Mouse (Mus musculus): Measurements from ENCODE around the gene Slc1a6.
"Not testable (repeated sequence)": the region's sequence is repeated elsewhere in the genome, so short reads cannot be mapped to it uniquely, and the experiment has no call there.

The Slc1a6 gene

GRCm38 (mm10) chr10:78779981-78780651 lies at the start of gene Slc1a6:
Gene Slc1a6, plus strand, starts transcription at chr10:78780496.
- peak; percentile 33 for DNase-seq (ENCODE audit: low spot score)

- DNase-seq (ENCODE audit: low spot score), result no peak
These were observed 40.5 kb upstream of the Slc1a6 start for GRCm38 (mm10) chr10:78739821-78740220.

GRCm38 (mm10) chr10:78743721-78744120 lies 36.6 kb upstream of the Slc1a6 start:
- no peak for DNase-seq (ENCODE audit: low spot score)

GRCm38 (mm10) chr10:78745453-78746232 lies 34.7 kb upstream of the Slc1a6 start:
- DNase-seq (ENCODE audit: low spot score), result peak; percentile 47

- peak; percentile 81 for DNase-seq (ENCODE audit: low spot score)
These were observed 33.1 kb upstream of the Slc1a6 start for GRCm38 (mm10) chr10:78747035-78747721.

- no peak for DNase-seq (ENCODE audit: low spot score)
These were observed 32.1 kb upstream of the Slc1a6 start for GRCm38 (mm10) chr10:78748161-78748560.

GRCm38 (mm10) chr10:78748946-78749345 lies 31.4 kb upstream of the Slc1a6 start:
- DNase-seq (ENCODE audit: low spot score), result no peak

- peak; percentile 95 for DNase-seq (ENCODE audit: low spot score)
These were observed 27.7 kb upstream of the Slc1a6 start, which contains the start of gene Ccdc105 for GRCm38 (mm10) chr10:78752452-78753191. Gene Ccdc105, minus strand, starts transcription at chr10:78753065.

- DNase-seq (ENCODE audit: low spot score), result peak; percentile 74
These were observed 24.3 kb upstream of the Slc1a6 start for GRCm38 (mm10) chr10:78756021-78756420.

- DNase-seq (ENCODE audit: low spot score), result no peak
These were observed 14.7 kb upstream of the Slc1a6 start for GRCm38 (mm10) chr10:78765570-78765969.

GRCm38 (mm10) chr10:78775830-78776229 lies 4.5 kb upstream of the Slc1a6 start:
- DNase-seq (ENCODE audit: low spot score), result no peak

- no peak for DNase-seq (ENCODE audit: low spot score)
These were observed 769 bp upstream of the Slc1a6 start for GRCm38 (mm10) chr10:78779527-78779926.

- peak; percentile 86 for DNase-seq (ENCODE audit: low spot score)
These were observed 7.3 kb downstream of the Slc1a6 start for GRCm38 (mm10) chr10:78787566-78788087.

GRCm38 (mm10) chr10:78790561-78790960 lies 10.3 kb downstream of the Slc1a6 start:
- DNase-seq (ENCODE audit: low spot score), result no peak

- DNase-seq (ENCODE audit: low spot score), result no peak
These were observed 21.2 kb downstream of the Slc1a6 start for GRCm38 (mm10) chr10:78801449-78801848.

- peak; percentile 4 for DNase-seq (ENCODE audit: low spot score)
These were observed 32.2 kb downstream of the Slc1a6 start for GRCm38 (mm10) chr10:78812358-78813060.

- DNase-seq (ENCODE audit: low spot score), result not testable (repeated sequence)
These were observed 60.2 kb downstream of the Slc1a6 start for GRCm38 (mm10) chr10:78840456-78840855.

GRCm38 (mm10) chr10:78852066-78852465 lies 71.8 kb downstream of the Slc1a6 start, which contains the start of gene Olfr1356:
Gene Olfr1356, minus strand, starts transcription at chr10:78852166.
- no peak for DNase-seq (ENCODE audit: low spot score)
